Mouse (Mus musculus) adrenal gland, postnatal 25 days (tissue): ENCODE measurements at regions not wholly inside any gene's neighbourhood (a gene's known extent, or its start where the extent isn't known, plus 50 kb on each side); places are given as distances from the start of the nearest gene placed in this dataset.

ENCODE experiments used
- DNase-seq: peaks from one replicate; pipeline ENCODE4 v3.0.0; 2021; ENCODE audit warnings: mixed read lengths

GRCm38 (mm10) chr1:23602710-23603291, 158.8 kb upstream of the B3gat2 start:
- no peak for DNase-seq

- DNase-seq = no peak
These were observed 132.2 kb upstream of the B3gat2 start for GRCm38 (mm10) chr1:23629366-23629765.

- peak; percentile 9 for DNase-seq
These were observed 116.5 kb upstream of the B3gat2 start for GRCm38 (mm10) chr1:23645093-23645492.

- DNase-seq = no peak
These were observed 112.6 kb upstream of the B3gat2 start for GRCm38 (mm10) chr1:23648875-23649506.

GRCm38 (mm10) chr1:23649886-23650285, 111.7 kb upstream of the B3gat2 start:
- no peak for DNase-seq

- no peak for DNase-seq
These were observed 107.9 kb upstream of the B3gat2 start for GRCm38 (mm10) chr1:23653628-23654027.

GRCm38 (mm10) chr1:23655768-23656167, 105.8 kb upstream of the B3gat2 start:
- no peak for DNase-seq

GRCm38 (mm10) chr1:23656302-23656701, 105.3 kb upstream of the B3gat2 start:
- no peak for DNase-seq

- no peak for DNase-seq
These were observed 104.8 kb upstream of the B3gat2 start for GRCm38 (mm10) chr1:23656718-23657117.

- no peak for DNase-seq
These were observed 91.0 kb upstream of the B3gat2 start for GRCm38 (mm10) chr1:23670514-23670913.

GRCm38 (mm10) chr1:23674357-23674756, 87.2 kb upstream of the B3gat2 start:
- no peak for DNase-seq

- no peak for DNase-seq
These were observed 85.3 kb upstream of the B3gat2 start for GRCm38 (mm10) chr1:23676301-23676700.

GRCm38 (mm10) chr1:23689398-23689797, 72.2 kb upstream of the B3gat2 start:
- DNase-seq = no peak

GRCm38 (mm10) chr1:23705489-23705888, 56.1 kb upstream of the B3gat2 start:
- peak; percentile 22 for DNase-seq

- no peak for DNase-seq
These were observed 55.1 kb upstream of the B3gat2 start for GRCm38 (mm10) chr1:23706450-23706849.
